Comparison of ENCODE assay signal across 15 mouse cellular contexts in the genomic region with DNA sequence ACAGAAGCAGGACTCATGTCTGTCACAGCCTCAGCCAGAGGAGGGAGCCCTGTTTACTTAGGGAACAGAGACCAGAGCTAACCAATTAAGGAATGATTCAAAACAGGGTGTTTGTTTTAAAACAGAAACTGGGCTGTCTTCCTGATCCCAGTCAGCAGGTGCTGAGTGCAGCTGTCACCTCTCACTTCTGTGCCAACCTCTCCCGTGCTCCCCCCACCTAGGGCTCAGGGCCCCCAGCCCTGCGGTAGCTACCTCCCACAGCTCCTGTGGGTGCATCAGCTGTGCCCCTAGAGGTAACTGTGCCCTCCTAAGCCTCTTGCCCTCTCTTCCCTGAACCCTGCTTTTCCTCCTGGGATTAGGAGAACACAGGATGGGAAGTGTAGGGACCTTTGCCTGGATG.
"Had no signal": no experiment of that assay in that cellular context is flagged by ENCODE, and none has a peak within 500 bp of the region (broad histone marks: within the 10 kb centered on the region; RNA-seq: fewer than 3 reads in every experiment).

No protein-coding gene starts in this region.

- H3K36me3 ChIP-seq: limb, embryonic 15.5 days; liver, embryonic 12.5 days had no signal

- H3K4me2 ChIP-seq: kidney, embryonic 15.5 days; limb, embryonic 15.5 days; liver, embryonic 12.5 days; lung, embryonic 14.5 days; midbrain, embryonic 11.5 days had no signal

- H3K4me1 ChIP-seq: liver, embryonic 12.5 days had no signal

- DNase-seq: kidney, adult 2 months; kidney, postnatal 14 days; layer of hippocampus, postnatal 36 days; lung, embryonic 14.5 days; lung, postnatal 10 days; lung, postnatal 4 days; right cerebral cortex, postnatal 4 days; spleen, adult 18-20 months; thymus, adult 2 months; thymus, postnatal 25 days had no signal

- H3K27ac ChIP-seq: kidney, embryonic 15.5 days; limb, embryonic 15.5 days; liver, embryonic 12.5 days had no signal

- ATAC-seq: liver, embryonic 12.5 days; midbrain, embryonic 16.5 days had no signal

- H3K9me3 ChIP-seq: kidney, embryonic 15.5 days; limb, embryonic 15.5 days; liver, embryonic 12.5 days had no signal

- H3K4me3 ChIP-seq: kidney, embryonic 15.5 days; limb, embryonic 15.5 days; liver, embryonic 12.5 days had no signal

- H3K27me3 ChIP-seq: kidney, embryonic 15.5 days; limb, embryonic 15.5 days had no signal

- H3K9ac ChIP-seq: kidney, embryonic 15.5 days; limb, embryonic 15.5 days; liver, embryonic 12.5 days; lung, embryonic 14.5 days had no signal
